Mouse (Mus musculus) CH12.LX (cell line): ENCODE measurements around the gene Fam110a.

Experiments used
- CHD2 ChIP-seq: IDR thresholded peaks from 2 replicates; pipeline ENCODE4 v1.6.1; 2011; ENCODE audit warnings: low read length, improper control_type of control experiment
- CTCF ChIP-seq, 2 experiments: IDR thresholded peaks in 1 of 2; conservative IDR thresholded peaks in 1 of 2; 2 replicates each; pipeline ENCODE4 v1.5.1; 2011 to 2012; ENCODE audit warnings: low read depth in 2 of 2, low read length in 2 of 2, improper control_type of control experiment in 1 of 2, inconsistent platforms in 1 of 2, mild to moderate bottlenecking in 1 of 2, moderate library complexity in 1 of 2
- EP300 ChIP-seq: IDR thresholded peaks from 2 replicates; pipeline ENCODE4 v1.6.1; 2011; ENCODE audit warnings: low read length, improper control_type of control experiment
- ETS1 ChIP-seq: conservative IDR thresholded peaks from 2 replicates; pipeline ENCODE4 v1.6.1; 2012; ENCODE audit warnings: low read depth, mild to moderate bottlenecking, inconsistent platforms, low read length, improper control_type of control experiment, moderate library complexity
- GABPA ChIP-seq: IDR thresholded peaks from 2 replicates; pipeline ENCODE4 v1.6.1; 2012; ENCODE audit warnings: low read depth, low read length, improper control_type of control experiment, inconsistent platforms; ENCODE audit not compliant: insufficient replicate concordance
- KAT2A ChIP-seq: IDR thresholded peaks from 2 replicates; pipeline ENCODE4 v1.6.1; 2012; ENCODE audit warnings: low read length, improper control_type of control experiment, inconsistent platforms; ENCODE audit not compliant: insufficient replicate concordance
- NELFE ChIP-seq: IDR thresholded peaks from 2 replicates; pipeline ENCODE4 v1.6.1; 2011; ENCODE audit warnings: low read depth, low read length, improper control_type of control experiment
- POLR2A ChIP-seq: IDR thresholded peaks from 2 replicates; pipeline ENCODE4 v1.6.1; 2011; ENCODE audit warnings: low read depth, mild to moderate bottlenecking, improper control_type of control experiment, low read length
- POLR2AphosphoS2 ChIP-seq: IDR thresholded peaks from 2 replicates; pipeline ENCODE4 v1.6.1; 2011; ENCODE audit warnings: low read depth, low read length, improper control_type of control experiment
- RCOR1 ChIP-seq: conservative IDR thresholded peaks from 2 replicates; pipeline ENCODE4 v1.6.1; 2012; ENCODE audit warnings: low read depth, mild to moderate bottlenecking, inconsistent platforms, low read length, improper control_type of control experiment
- ZC3H11A ChIP-seq: IDR thresholded peaks from 2 replicates; pipeline ENCODE4 v1.6.1; 2012; ENCODE audit warnings: low read depth, mild to moderate bottlenecking, inconsistent platforms, low read length, improper control_type of control experiment

DNA sequence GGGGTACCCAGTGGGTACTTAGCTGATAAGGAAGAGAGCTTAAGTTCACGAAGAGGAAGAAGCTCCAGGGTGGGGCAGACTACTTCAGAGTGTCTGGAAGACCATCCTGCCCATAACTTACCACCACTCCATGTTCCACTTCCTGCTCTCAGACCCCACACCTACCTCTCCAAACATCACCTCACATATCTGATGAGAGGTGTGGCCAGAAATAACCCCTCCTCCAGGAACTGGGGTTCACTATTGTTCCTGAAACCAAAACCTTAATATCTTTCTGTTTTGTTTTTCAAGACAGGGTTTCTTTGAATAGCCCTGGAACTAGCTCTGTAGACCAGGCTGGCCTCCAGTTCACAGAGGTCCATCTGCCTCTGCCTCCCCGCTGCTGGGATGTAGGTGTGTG lies 12.2 kb downstream of the Fam110a start:
- TF ChIP-seq CTCF (conservative IDR thresholded peaks at IDR 0.05 in 1 of 2, IDR thresholded peaks at IDR 0.05 in 1 of 2; ENCODE audit: low read depth in 2 of 2, low read length in 2 of 2) (no peak), NELFE (no peak), ZC3H11A (no peak), EP300 (no peak), POLR2AphosphoS2 (no peak), POLR2A (no peak), ETS1 (no peak), KAT2A (no peak), GABPA (no peak), CHD2 (no peak), RCOR1 (no peak)
